Mouse (Mus musculus) common myeloid progenitor, adult 5-6 weeks (primary cell): ENCODE results near the gene Slc16a14. TPM values are rescaled to one million over a fixed set of nuclear protein-coding genes. Genes with fewer than 3 reads are reported as not detected.
A peak's percentile ranks its signal among the peaks of the same experiment; 100 is the strongest.

Source experiments
- ATAC-seq: replicated peaks from 2 replicates; pipeline ENCODE4 v1.8.0; 2016; ENCODE audit warnings: low read depth, mild to moderate bottlenecking, moderate TSS enrichment, inconsistent platforms; ENCODE audit not compliant: poor library complexity, severe bottlenecking
- total RNA-seq: library from RNA; stranded (forward); fragments of 200-1000, 187-1606 nt; gene quantifications from 2 replicates; pipeline ENCODE4 v1.2.3, GENCODE M21; 2017

Gene Slc16a14
- total RNA-seq, 1 experiment from 2014 or later = not detected

- ATAC-seq = peak; percentile 96
These were observed 19.9 kb downstream of the Slc16a14 start for GRCm38 (mm10) chr1:84915010-84915409.

GRCm38 (mm10) chr1:84912571-84912970, 22.4 kb downstream of the Slc16a14 start:
- no peak for ATAC-seq

- ATAC-seq = peak; percentile 55
These were observed 24.6 kb downstream of the Slc16a14 start for GRCm38 (mm10) chr1:84910177-84910804.

GRCm38 (mm10) chr1:84904467-84904866, 30.5 kb downstream of the Slc16a14 start:
- ATAC-seq = no peak

- no peak for ATAC-seq
These were observed 35.8 kb downstream of the Slc16a14 start for GRCm38 (mm10) chr1:84899156-84899555.

GRCm38 (mm10) chr1:84897364-84897763, 37.6 kb downstream of the Slc16a14 start:
- ATAC-seq = no peak

- ATAC-seq = no peak
These were observed 43.2 kb downstream of the Slc16a14 start for GRCm38 (mm10) chr1:84891746-84892145.

- ATAC-seq = no peak
These were observed 44.4 kb downstream of the Slc16a14 start for GRCm38 (mm10) chr1:84890503-84890902.

- ATAC-seq = no peak
These were observed 44.9 kb downstream of the Slc16a14 start for GRCm38 (mm10) chr1:84890005-84890393.

GRCm38 (mm10) chr1:84889330-84890004, 45.5 kb downstream of the Slc16a14 start:
- no peak for ATAC-seq

- ATAC-seq = no peak
These were observed 49.0 kb downstream of the Slc16a14 start for GRCm38 (mm10) chr1:84885921-84886320.

- peak; percentile 63; the same call in 1 of the 2 replicates for ATAC-seq
These were observed 49.8 kb downstream of the Slc16a14 start for GRCm38 (mm10) chr1:84885174-84885573.

- no peak for ATAC-seq
These were observed 51.0 kb downstream of the Slc16a14 start for GRCm38 (mm10) chr1:84883889-84884288.

GRCm38 (mm10) chr1:84882937-84883336, 52.0 kb downstream of the Slc16a14 start:
- ATAC-seq = no peak

GRCm38 (mm10) chr1:84882066-84882532, 52.8 kb downstream of the Slc16a14 start:
- ATAC-seq = no peak

GRCm38 (mm10) chr1:84881248-84882065, 53.5 kb downstream of the Slc16a14 start:
- no peak for ATAC-seq

GRCm38 (mm10) chr1:84879571-84880120, 55.3 kb downstream of the Slc16a14 start:
- ATAC-seq = no peak

GRCm38 (mm10) chr1:84877590-84877989, 57.3 kb downstream of the Slc16a14 start:
- no peak for ATAC-seq

GRCm38 (mm10) chr1:84872939-84873338, 62.0 kb downstream of the Slc16a14 start:
- ATAC-seq = no peak

GRCm38 (mm10) chr1:84872105-84872504, 62.8 kb downstream of the Slc16a14 start:
- ATAC-seq = no peak
